Mouse (Mus musculus) cerebellum, adult (tissue): ENCODE measurements at regions not wholly inside any gene's neighbourhood (a gene's known extent, or its start where the extent isn't known, plus 50 kb on each side); places are given as distances from the start of the nearest gene placed in this dataset.

Source experiments
- ATAC-seq: cut with Nextera tagmentation; 2 replicates; pipeline ENCODE4 v1.9.2; 2017; ENCODE audit warnings: mild to moderate bottlenecking, moderate library complexity, mixed read lengths; ENCODE audit not compliant: insufficient number of reproducible peaks, low FRiP score, low TSS enrichment

GRCm38 (mm10) chr2:50852413-50852919, 296.4 kb downstream of the Rnd3 start:
- ATAC-seq: no peak

- no peak for ATAC-seq
These were observed 298.8 kb downstream of the Rnd3 start for GRCm38 (mm10) chr2:50850071-50850470.

GRCm38 (mm10) chr2:50841881-50842280, 307.0 kb downstream of the Rnd3 start:
- ATAC-seq: no peak

- ATAC-seq: no peak
These were observed 313.2 kb downstream of the Rnd3 start for GRCm38 (mm10) chr2:50835511-50836320.

GRCm38 (mm10) chr2:50833791-50834190, 315.1 kb downstream of the Rnd3 start:
- no peak for ATAC-seq

GRCm38 (mm10) chr2:50832471-50832870, 316.4 kb downstream of the Rnd3 start:
- ATAC-seq: no peak

- no peak for ATAC-seq
These were observed 318.7 kb downstream of the Rnd3 start for GRCm38 (mm10) chr2:50830056-50830720.

GRCm38 (mm10) chr2:50827097-50827496, 321.8 kb downstream of the Rnd3 start:
- no peak for ATAC-seq

- ATAC-seq: no peak
These were observed 322.4 kb downstream of the Rnd3 start for GRCm38 (mm10) chr2:50826537-50826936.

- ATAC-seq: no peak
These were observed 323.3 kb downstream of the Rnd3 start for GRCm38 (mm10) chr2:50825626-50826025.

- ATAC-seq: no peak
These were observed 324.1 kb downstream of the Rnd3 start for GRCm38 (mm10) chr2:50824782-50825181.

GRCm38 (mm10) chr2:50822738-50823137, 326.2 kb downstream of the Rnd3 start:
- no peak for ATAC-seq

- no peak for ATAC-seq
These were observed 329.6 kb downstream of the Rnd3 start for GRCm38 (mm10) chr2:50819305-50819665.

- no peak for ATAC-seq
These were observed 330.2 kb downstream of the Rnd3 start for GRCm38 (mm10) chr2:50818557-50819304.

GRCm38 (mm10) chr2:50816364-50816763, 332.5 kb downstream of the Rnd3 start:
- no peak for ATAC-seq

GRCm38 (mm10) chr2:50815541-50815940, 333.4 kb downstream of the Rnd3 start:
- no peak for ATAC-seq

GRCm38 (mm10) chr2:50813568-50814461, 335.1 kb downstream of the Rnd3 start:
- no peak for ATAC-seq

GRCm38 (mm10) chr2:50812296-50812695, 336.6 kb downstream of the Rnd3 start:
- no peak for ATAC-seq

GRCm38 (mm10) chr2:50810336-50811066, 338.4 kb downstream of the Rnd3 start:
- no peak for ATAC-seq
